Mouse (Mus musculus): ENCODE results near the gene Pop7. TPM values are rescaled to one million over a fixed set of nuclear protein-coding genes. Genes with fewer than 3 reads are reported as not detected.

The Pop7 gene
- polyA plus RNA-seq, 1 experiment from 2014 or later = 48.1 TPM

DNA sequence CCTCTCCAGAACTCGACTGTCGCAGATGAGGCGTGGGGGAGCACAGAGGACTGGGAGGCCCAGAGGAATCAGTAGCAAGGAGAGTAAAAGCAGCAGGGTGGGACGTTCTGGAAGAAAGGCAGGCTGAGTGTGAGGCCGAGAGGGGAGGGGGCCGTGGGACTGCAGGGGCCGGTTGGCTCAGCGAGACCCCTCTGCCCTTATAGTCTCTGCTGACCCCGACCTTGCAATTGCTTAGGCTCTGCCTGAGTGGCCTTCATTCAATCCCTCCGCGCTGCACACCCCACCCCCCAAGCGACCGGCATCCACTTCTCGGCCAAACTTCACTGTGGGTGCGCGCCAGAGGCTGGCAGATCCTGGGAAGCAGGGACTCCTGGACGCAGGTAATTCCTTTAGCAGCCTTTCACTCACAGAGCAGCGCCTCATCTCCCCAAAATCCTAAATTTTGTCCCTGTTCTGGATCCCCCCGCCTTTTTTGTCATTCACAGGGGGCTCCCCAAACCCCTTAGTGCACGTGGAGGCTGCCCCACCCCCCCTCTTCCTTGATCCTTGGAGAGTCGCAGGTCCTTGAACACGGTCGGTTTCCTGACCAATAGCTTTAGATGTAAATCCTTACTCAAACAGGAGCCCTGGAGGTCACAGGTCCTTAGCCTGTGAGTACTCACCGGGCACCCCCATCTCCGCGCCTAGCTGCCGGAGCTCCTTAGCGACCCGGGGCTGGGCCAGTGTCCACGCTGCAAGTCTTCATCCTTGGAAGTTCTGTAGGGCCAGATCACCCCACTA, 17.1 kb downstream of the Pop7 start:
- H3K27me3 ChIP-seq (ENCODE audit: control insufficient read depth, insufficient read depth, low read length) = no peaks in the 10 kb centered on the region
- no peaks in the 10 kb centered on the region for H3K9me3 ChIP-seq (replicated peaks; ENCODE audit: control insufficient read depth, low read length)
- 0 out of 2 replicates have a peak, but pooled peaks cover 6% of the 10 kb centered on the region for H3K4me1 ChIP-seq (ENCODE audit: control insufficient read depth, insufficient read depth, low read length)
- H3K9ac ChIP-seq (ENCODE audit: low read length) = peak overlapping the region; percentile 49
- 11% methylated on average over 30 of the region's 30 CpGs for WGBS
- no peak for ATAC-seq (ENCODE audit: insufficient read depth, low FRiP score)
- no peaks in the 10 kb centered on the region for H3K36me3 ChIP-seq (ENCODE audit: control insufficient read depth, insufficient read depth, low read length)
- peak overlapping the region; percentile 32 for H3K4me3 ChIP-seq (replicated peaks; ENCODE audit: low read length)
- peak overlapping the region; percentile 46 for H3K4me2 ChIP-seq (ENCODE audit: low read depth, low read length)
- no peak overlapping the region for H3K27ac ChIP-seq (ENCODE audit: low read length)

- no peak overlapping the region for H3K4me2 ChIP-seq (ENCODE audit: low read depth, low read length)
- H3K4me3 ChIP-seq (replicated peaks; ENCODE audit: low read length) = no peak overlapping the region
- no peak for ATAC-seq (ENCODE audit: insufficient read depth, low FRiP score)
- no peak overlapping the region for H3K9ac ChIP-seq (ENCODE audit: low read length)
- no peaks in the 10 kb centered on the region for H3K36me3 ChIP-seq (ENCODE audit: control insufficient read depth, insufficient read depth, low read length)
- H3K9me3 ChIP-seq (replicated peaks; ENCODE audit: control insufficient read depth, low read length) = no peaks in the 10 kb centered on the region
- H3K27ac ChIP-seq (ENCODE audit: low read length) = no peak overlapping the region
- 0 out of 2 replicates have a peak, but pooled peaks cover 6% of the 10 kb centered on the region for H3K4me1 ChIP-seq (ENCODE audit: control insufficient read depth, insufficient read depth, low read length)
- H3K27me3 ChIP-seq (ENCODE audit: control insufficient read depth, insufficient read depth, low read length) = no peaks in the 10 kb centered on the region
- WGBS = 45% methylated on average over 8 of the region's 8 CpGs
Observed at GRCm38 (mm10) chr5:137481897-137482296, 20.4 kb downstream of the Pop7 start.

DNA sequence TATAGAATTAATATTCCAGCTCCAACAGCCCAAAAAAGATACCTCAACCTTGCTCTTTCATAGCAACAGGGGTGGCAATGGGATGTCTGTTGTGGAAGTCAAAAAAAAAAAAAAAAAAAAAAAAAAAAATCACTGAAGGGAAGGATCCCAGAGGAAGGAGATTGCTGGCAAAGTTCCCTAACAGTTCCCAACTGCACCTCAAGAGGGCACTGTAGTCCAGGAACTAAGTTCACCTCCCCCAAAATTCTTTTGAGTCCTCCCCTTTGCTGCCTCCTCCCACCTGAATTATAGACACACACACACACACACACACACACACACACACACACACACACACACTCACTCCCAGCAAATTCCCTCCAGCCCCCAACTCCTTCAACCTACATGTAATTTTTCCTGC, 21.2 kb downstream of the Pop7 start:
- H3K36me3 ChIP-seq (ENCODE audit: control insufficient read depth, insufficient read depth, low read length) = no peaks in the 10 kb centered on the region
- H3K27me3 ChIP-seq (ENCODE audit: control insufficient read depth, insufficient read depth, low read length) = no peaks in the 10 kb centered on the region

DNA sequence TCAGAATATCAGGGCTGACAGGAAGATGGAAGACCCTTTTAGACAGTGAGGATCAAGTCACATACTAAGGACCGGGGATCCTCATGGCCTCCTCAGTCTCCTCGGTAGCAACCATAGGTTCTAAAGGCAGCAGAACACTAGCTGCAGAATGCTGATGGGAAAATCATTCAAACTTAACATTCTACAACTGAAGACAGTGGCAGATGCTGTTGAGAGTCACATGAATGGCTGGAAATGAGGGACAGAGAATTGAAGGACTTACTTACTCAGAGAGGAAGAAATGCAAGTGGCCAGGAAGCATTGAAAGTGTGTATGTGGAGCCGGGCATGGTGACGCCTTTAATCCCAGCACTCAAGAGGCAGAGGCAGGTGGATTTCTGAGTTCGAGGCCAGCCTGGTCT, 25.4 kb downstream of the Pop7 start, which contains the start of gene Zan:
Gene Zan, minus strand, starts transcription at position 101 of the 400 bp plus-strand sequence.
- no peak for ATAC-seq (ENCODE audit: insufficient read depth, low FRiP score)
- Histone ChIP-seq H3K27me3 (ENCODE audit: control insufficient read depth, insufficient read depth, low read length) (no peaks in the 10 kb centered on the region), H3K4me1 (ENCODE audit: control insufficient read depth, insufficient read depth, low read length) (no peaks in the 10 kb centered on the region)

More for the DNA sequence above, 21.2 kb downstream of the Pop7 start:
- ATAC-seq (ENCODE audit: insufficient read depth, low FRiP score) = no peak
- Histone ChIP-seq H3K9ac (ENCODE audit: low read length) (no peak overlapping the region), H3K9me3 (replicated peaks; ENCODE audit: control insufficient read depth, low read length) (no peaks in the 10 kb centered on the region), H3K4me3 (replicated peaks; ENCODE audit: low read length) (no peak overlapping the region), H3K27ac (ENCODE audit: low read length) (no peak overlapping the region), H3K4me1 (ENCODE audit: control insufficient read depth, insufficient read depth, low read length) (0 out of 2 replicates have a peak, but pooled peaks cover 6% of the 10 kb centered on the region), H3K4me2 (ENCODE audit: low read depth, low read length) (no peak overlapping the region)

GRCm38 (mm10) chr5:137474351-137474750, 28.0 kb downstream of the Pop7 start:
- Histone ChIP-seq H3K9me3 (replicated peaks; ENCODE audit: control insufficient read depth, low read length) (no peaks in the 10 kb centered on the region), H3K4me1 (ENCODE audit: control insufficient read depth, insufficient read depth, low read length) (no peaks in the 10 kb centered on the region), H3K4me3 (replicated peaks; ENCODE audit: low read length) (no peak overlapping the region), H3K27me3 (ENCODE audit: control insufficient read depth, insufficient read depth, low read length) (no peaks in the 10 kb centered on the region), H3K9ac (ENCODE audit: low read length) (no peak overlapping the region), H3K4me2 (ENCODE audit: low read depth, low read length) (no peak overlapping the region), H3K27ac (ENCODE audit: low read length) (no peak overlapping the region), H3K36me3 (ENCODE audit: control insufficient read depth, insufficient read depth, low read length) (no peaks in the 10 kb centered on the region)
- 65% methylated on average over 2 of the region's 2 CpGs for WGBS
- ATAC-seq (ENCODE audit: insufficient read depth, low FRiP score) = no peak

More for the DNA sequence above, 25.4 kb downstream of the Pop7 start, which contains the start of gene Zan:
- Histone ChIP-seq H3K4me2 (ENCODE audit: low read depth, low read length) (no peak within 1 kb of the TSS), H3K36me3 (ENCODE audit: control insufficient read depth, insufficient read depth, low read length) (no peaks in the 10 kb centered on the region), H3K9ac (ENCODE audit: low read length) (no peak within 1 kb of the TSS), H3K27ac (ENCODE audit: low read length) (no peak within 1 kb of the TSS), H3K4me3 (replicated peaks; ENCODE audit: low read length) (no peak within 1 kb of the TSS), H3K9me3 (replicated peaks; ENCODE audit: control insufficient read depth, low read length) (no peaks in the 10 kb centered on the region)
- WGBS = 85% methylated on average over 5 of the region's 5 CpGs

- ATAC-seq (ENCODE audit: insufficient read depth, low FRiP score) = peak; percentile 92
- H3K4me3 ChIP-seq (replicated peaks; ENCODE audit: low read length) = no peak overlapping the region
- 52% methylated on average over 5 of the region's 5 CpGs for WGBS
- H3K9me3 ChIP-seq (replicated peaks; ENCODE audit: control insufficient read depth, low read length) = no peaks in the 10 kb centered on the region
- no peaks in the 10 kb centered on the region for H3K27me3 ChIP-seq (ENCODE audit: control insufficient read depth, insufficient read depth, low read length)
- H3K27ac ChIP-seq (ENCODE audit: low read length) = peak overlapping the region; percentile 92
- no peak overlapping the region for H3K9ac ChIP-seq (ENCODE audit: low read length)
- no peaks in the 10 kb centered on the region for H3K4me1 ChIP-seq (ENCODE audit: control insufficient read depth, insufficient read depth, low read length)
- H3K36me3 ChIP-seq (ENCODE audit: control insufficient read depth, insufficient read depth, low read length) = no peaks in the 10 kb centered on the region
- H3K4me2 ChIP-seq (ENCODE audit: low read depth, low read length) = no peak overlapping the region
Observed at GRCm38 (mm10) chr5:137472252-137472904, 29.9 kb downstream of the Pop7 start.

DNA sequence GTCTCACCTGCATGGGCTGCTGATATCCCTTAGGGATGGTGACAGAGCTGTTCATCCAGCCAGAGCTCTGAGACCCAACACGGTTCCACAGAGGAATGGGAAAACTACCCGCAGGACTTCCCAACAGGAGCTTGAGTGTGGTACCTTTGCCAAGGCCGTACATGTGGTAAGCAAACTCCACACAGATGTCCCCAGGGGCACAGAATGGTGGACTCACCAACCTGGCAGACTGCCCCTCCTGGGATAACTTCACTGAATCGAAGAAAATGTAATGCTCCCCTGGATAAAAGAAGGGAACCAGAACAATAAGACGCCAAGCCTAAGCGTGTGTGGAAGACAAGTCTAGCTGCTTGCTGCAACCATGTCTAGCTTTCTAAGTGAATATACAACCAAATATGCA, 35.4 kb downstream of the Pop7 start:
- no peak overlapping the region for H3K27ac ChIP-seq (ENCODE audit: low read length)
- H3K4me1 ChIP-seq (ENCODE audit: control insufficient read depth, insufficient read depth, low read length) = no peaks in the 10 kb centered on the region
- H3K4me2 ChIP-seq (ENCODE audit: low read depth, low read length) = no peak overlapping the region
- no peaks in the 10 kb centered on the region for H3K9me3 ChIP-seq (replicated peaks; ENCODE audit: control insufficient read depth, low read length)
- 94% methylated on average over 6 of the region's 6 CpGs for WGBS
- H3K9ac ChIP-seq (ENCODE audit: low read length) = no peak overlapping the region
- no peaks in the 10 kb centered on the region for H3K27me3 ChIP-seq (ENCODE audit: control insufficient read depth, insufficient read depth, low read length)
- H3K36me3 ChIP-seq (ENCODE audit: control insufficient read depth, insufficient read depth, low read length) = no peaks in the 10 kb centered on the region
- no peak for ATAC-seq (ENCODE audit: insufficient read depth, low FRiP score)
- no peak overlapping the region for H3K4me3 ChIP-seq (replicated peaks; ENCODE audit: low read length)

DNA sequence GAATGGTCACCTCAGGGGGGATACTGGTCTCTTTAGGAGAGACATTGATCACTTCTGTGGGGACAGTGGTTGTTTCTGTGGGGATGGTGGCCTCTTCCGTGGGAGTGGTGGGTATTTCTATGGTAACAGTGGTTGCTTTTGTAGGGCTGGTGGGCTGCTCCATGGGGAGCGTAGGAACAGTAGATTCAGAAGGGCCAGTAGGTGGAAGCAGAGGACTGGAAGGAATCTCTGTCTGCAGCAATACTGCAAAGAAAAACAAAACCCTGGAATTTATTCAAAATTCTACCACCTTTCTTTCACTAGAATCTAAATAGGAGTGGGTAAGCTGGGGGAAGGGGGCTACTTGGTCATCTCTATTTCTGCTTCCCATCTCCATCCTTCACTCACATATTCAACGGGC, 37.3 kb downstream of the Pop7 start:
- Histone ChIP-seq H3K27ac (ENCODE audit: low read length) (no peak overlapping the region), H3K4me2 (ENCODE audit: low read depth, low read length) (no peak overlapping the region), H3K4me1 (ENCODE audit: control insufficient read depth, insufficient read depth, low read length) (no peaks in the 10 kb centered on the region), H3K9me3 (replicated peaks; ENCODE audit: control insufficient read depth, low read length) (no peaks in the 10 kb centered on the region), H3K4me3 (replicated peaks; ENCODE audit: low read length) (no peak overlapping the region), H3K27me3 (ENCODE audit: control insufficient read depth, insufficient read depth, low read length) (no peaks in the 10 kb centered on the region), H3K9ac (ENCODE audit: low read length) (no peak overlapping the region), H3K36me3 (ENCODE audit: control insufficient read depth, insufficient read depth, low read length) (no peaks in the 10 kb centered on the region)
- WGBS = 42% methylated on average over 3 of the region's 3 CpGs
- no peak for ATAC-seq (ENCODE audit: insufficient read depth, low FRiP score)

DNA sequence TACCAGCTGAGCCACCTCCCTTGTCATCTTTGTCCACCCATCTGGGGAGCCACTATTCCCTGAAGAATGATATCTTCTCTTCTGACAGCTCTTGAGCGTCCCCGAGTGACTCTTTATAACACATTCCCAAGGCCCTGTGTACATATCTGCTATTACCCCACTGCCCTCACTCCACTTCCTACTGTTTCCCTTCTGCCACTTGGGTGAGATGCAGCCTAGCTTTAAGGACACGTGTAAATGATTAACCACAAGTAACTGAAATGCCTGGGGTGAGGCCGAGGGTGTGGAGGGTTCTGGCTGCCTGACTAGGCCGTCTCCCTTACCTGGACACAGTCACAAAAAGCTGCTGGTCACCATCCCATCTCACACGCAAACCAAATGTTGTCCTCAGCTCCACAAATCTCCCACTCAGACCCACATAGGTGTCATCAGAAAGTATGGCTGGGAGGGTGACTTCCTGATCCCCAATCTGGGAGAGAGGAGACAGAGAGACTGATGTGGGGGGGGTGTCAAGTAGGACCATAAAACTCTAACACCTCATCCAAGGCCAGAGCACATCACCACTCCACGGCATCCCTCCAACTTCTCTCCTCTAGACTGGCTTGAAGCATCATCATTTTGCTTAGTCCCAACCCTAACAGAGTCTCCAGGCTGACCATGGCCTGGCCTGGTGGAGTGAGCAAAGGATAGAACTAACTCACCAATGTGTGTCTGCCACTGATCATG, 46.3 kb downstream of the Pop7 start:
- ATAC-seq (ENCODE audit: insufficient read depth, low FRiP score) = peak; percentile 97
- H3K27ac ChIP-seq (ENCODE audit: low read length) = peak overlapping the region; percentile 44
- H3K4me1 ChIP-seq (ENCODE audit: control insufficient read depth, insufficient read depth, low read length) = no peaks in the 10 kb centered on the region

More for the DNA sequence above, 46.3 kb downstream of the Pop7 start:
- WGBS = 48% methylated on average over 7 of the region's 7 CpGs
- H3K36me3 ChIP-seq (ENCODE audit: control insufficient read depth, insufficient read depth, low read length) = no peaks in the 10 kb centered on the region
- H3K9ac ChIP-seq (ENCODE audit: low read length) = no peak overlapping the region
- H3K27me3 ChIP-seq (ENCODE audit: control insufficient read depth, insufficient read depth, low read length) = no peaks in the 10 kb centered on the region
- H3K9me3 ChIP-seq (replicated peaks; ENCODE audit: control insufficient read depth, low read length) = no peaks in the 10 kb centered on the region
- H3K4me3 ChIP-seq (replicated peaks; ENCODE audit: low read length) = no peak overlapping the region
- H3K4me2 ChIP-seq (ENCODE audit: low read depth, low read length) = no peak overlapping the region
